Mouse (Mus musculus) gastrocnemius, postnatal 10 days (tissue): Measurements from ENCODE around the gene Gm20388. TPM values are rescaled to one million over a fixed set of nuclear protein-coding genes. Genes with fewer than 3 reads are reported as not detected.
A peak's percentile ranks its signal among the peaks of the same experiment; 100 is the strongest.
"Not testable (repeated sequence)": the region's sequence is repeated elsewhere in the genome, so short reads cannot be mapped to it uniquely, and the experiment has no call there.

Source experiments
- DNase-seq: peaks from one replicate; pipeline ENCODE4 v3.0.0; 2021; ENCODE audit warnings: mixed read lengths
- total RNA-seq, 2 experiments: library from RNA; stranded (reverse); gene quantifications; 2 replicates each; pipeline ENCODE4 v1.2.3; 2021

Gm20388 gene
- total RNA-seq, 2 experiments from 2014 or later: 2.9 to 6.0 TPM

- DNase-seq: peak; percentile 21
Observed at GRCm38 (mm10) chr8:123628253-123628967, 3717.8 kb downstream of the Gm20388 start.

- peak; percentile 74 for DNase-seq
Observed at GRCm38 (mm10) chr8:123628968-123629755, 3718.5 kb downstream of the Gm20388 start.

- no peak for DNase-seq
Observed at GRCm38 (mm10) chr8:123630058-123630457, 3719.4 kb downstream of the Gm20388 start.

GRCm38 (mm10) chr8:123630841-123631251 is 3720.2 kb downstream of the Gm20388 start:
- no peak for DNase-seq

GRCm38 (mm10) chr8:123631746-123632145 is 3721.1 kb downstream of the Gm20388 start:
- not testable (repeated sequence) for DNase-seq

GRCm38 (mm10) chr8:123632257-123632656 is 3721.6 kb downstream of the Gm20388 start:
- DNase-seq: no peak

GRCm38 (mm10) chr8:123633801-123634200 is 3723.2 kb downstream of the Gm20388 start:
- no peak for DNase-seq

GRCm38 (mm10) chr8:123634395-123635131 is 3723.9 kb downstream of the Gm20388 start:
- DNase-seq: no peak

GRCm38 (mm10) chr8:123635671-123636070 is 3725.0 kb downstream of the Gm20388 start:
- DNase-seq: no peak

GRCm38 (mm10) chr8:123643330-123644051 is 3732.8 kb downstream of the Gm20388 start:
- DNase-seq: peak; percentile 50

- DNase-seq: no peak
Observed at GRCm38 (mm10) chr8:123645229-123645628, 3734.6 kb downstream of the Gm20388 start.

- no peak for DNase-seq
Observed at GRCm38 (mm10) chr8:123648245-123649170, 3737.9 kb downstream of the Gm20388 start.

GRCm38 (mm10) chr8:123649483-123649882 is 3738.8 kb downstream of the Gm20388 start:
- DNase-seq: no peak

GRCm38 (mm10) chr8:123651390-123652098 is 3740.9 kb downstream of the Gm20388 start:
- DNase-seq: no peak

GRCm38 (mm10) chr8:123652641-123653040 is 3742.0 kb downstream of the Gm20388 start:
- no peak for DNase-seq

- DNase-seq: peak; percentile 95
Observed at GRCm38 (mm10) chr8:123653308-123653993, 3742.8 kb downstream of the Gm20388 start, which contains the start of gene Rhou. Rhou (plus strand) TSS chr8:123653929.

GRCm38 (mm10) chr8:123653994-123654569 is 3743.4 kb downstream of the Gm20388 start:
- DNase-seq: peak; percentile 62

GRCm38 (mm10) chr8:123654763-123655162 is 3744.1 kb downstream of the Gm20388 start:
- no peak for DNase-seq

- no peak for DNase-seq
Observed at GRCm38 (mm10) chr8:123655351-123655779, 3744.7 kb downstream of the Gm20388 start.
